Mouse (Mus musculus): ENCODE data around the gene Olfr24. TPM values are rescaled to one million over a fixed set of nuclear protein-coding genes. Genes with fewer than 3 reads are reported as not detected.
"Not testable (repeated sequence)": the region's sequence is repeated elsewhere in the genome, so short reads cannot be mapped to it uniquely, and the experiment has no call there.

The Olfr24 gene
- not detected for total RNA-seq (2021)

DNA sequence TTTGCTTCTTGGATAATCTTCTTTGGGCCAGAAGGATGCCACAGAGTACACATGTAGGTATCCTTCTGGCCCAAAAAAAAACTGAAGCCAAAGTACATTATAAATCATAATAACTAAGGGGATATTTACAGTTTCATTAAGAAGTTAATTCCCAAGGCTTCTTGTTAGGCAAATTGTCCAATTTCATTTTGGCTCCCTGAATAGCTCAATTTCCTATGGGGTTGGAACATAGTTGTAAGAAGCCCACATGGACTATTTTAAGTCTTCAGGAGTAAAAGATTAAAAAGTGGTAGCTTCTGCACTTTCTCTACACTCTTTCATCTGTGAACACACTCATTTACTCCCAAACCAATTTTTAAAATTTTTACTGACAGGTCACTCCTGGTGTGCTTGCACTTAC, at the start of gene Olfr24:
Olfr24 (minus strand) TSS at position 101 of the 400 bp plus-strand sequence.
- DNase-seq = no peak

DNA sequence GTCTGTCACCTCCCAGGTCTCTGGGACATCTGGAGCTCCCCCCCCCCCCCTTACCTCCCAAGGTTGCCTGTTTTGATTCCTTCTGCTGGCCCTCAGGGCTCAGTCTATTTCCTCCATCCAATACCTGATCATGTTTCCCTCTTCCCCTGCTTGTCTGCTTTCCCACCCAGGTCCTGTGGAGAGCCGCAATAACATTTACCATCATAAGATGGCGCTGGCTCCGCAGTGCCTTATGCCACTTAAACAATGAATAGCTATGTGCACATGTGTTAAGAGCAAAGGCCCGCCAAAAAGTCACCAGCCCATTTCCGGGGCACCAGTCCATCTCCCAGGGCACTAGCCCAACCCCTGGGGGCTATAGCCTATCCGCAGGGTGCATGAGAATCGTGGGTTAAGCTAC, 21.5 kb upstream of the Olfr24 start:
- DNase-seq = no peak

DNA sequence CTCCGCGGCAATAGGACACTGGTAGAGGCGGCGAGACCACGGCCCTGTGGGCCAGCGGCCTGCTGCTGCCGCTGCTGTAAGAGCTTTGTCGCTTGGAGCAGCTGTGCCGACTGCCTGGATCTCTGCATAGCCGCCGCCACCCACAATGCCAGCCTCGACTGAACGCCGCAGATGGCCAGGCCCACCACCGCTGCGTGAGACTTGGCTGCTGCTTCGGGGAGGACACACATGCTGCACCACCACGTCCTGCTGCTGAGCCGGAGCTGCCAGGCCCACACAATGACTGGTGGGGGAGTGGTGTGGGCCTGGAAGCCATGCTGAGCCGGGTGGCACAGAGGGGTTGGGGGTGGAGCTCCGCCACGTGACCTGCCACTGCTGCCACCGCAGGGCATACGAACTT, 15.7 kb upstream of the Olfr24 start:
- no peak for DNase-seq

DNA sequence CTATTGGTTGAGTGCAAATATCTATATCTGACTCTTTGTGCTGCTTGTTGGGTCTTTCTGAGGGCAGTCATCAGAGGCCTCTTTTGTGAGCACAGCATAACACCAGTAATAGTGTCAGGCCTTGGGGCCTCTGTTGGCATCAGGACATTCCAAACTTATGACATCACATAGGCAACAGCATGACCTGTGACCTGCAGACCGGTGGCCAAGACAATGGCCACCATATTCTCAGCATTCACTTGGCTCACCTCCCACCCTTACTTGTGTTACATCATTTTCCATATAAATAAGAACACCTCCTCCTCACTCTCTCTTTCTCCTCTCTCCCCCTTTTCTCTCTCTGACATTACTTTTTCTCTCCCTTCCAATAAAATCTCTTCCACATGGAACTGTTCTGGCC, 15.2 kb upstream of the Olfr24 start:
- DNase-seq = no peak

DNA sequence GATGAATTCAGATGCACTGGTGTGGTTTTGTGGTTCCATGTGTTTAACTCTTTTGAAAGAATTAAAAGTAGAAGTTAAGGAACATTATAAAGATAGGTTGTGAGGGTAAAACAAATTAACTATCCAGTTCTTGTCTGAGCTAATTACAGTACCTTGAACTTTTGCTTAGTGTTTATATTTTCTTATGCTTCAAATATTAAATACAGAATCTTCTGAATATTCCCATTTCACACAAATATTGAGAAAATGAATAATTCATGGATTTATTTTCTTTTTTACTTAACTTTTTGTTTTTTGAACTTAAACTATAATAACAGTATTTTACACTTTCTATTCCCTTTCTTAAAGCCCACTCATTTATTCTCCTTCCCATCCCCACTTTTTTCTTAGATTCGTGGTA, 8.2 kb downstream of the Olfr24 start:
- no peak for DNase-seq

DNA sequence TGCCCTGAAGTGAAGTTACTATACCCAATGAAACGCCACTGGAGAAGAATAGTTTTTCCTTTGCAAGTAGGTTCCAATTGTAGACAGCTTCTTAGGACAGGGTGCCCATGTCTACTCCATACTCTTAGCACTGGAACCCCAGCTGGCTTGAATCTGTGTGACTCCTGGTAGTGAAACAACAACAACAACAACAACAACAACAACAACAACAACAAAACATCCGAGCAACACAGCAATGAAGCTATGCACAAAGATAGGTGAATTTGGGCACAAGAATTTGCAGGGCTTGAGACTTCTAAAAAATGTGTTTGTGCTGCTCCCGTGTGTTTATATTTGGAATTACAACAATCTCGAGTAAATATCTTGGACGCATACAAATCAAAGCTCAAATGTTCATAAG, 19.2 kb downstream of the Olfr24 start:
- no peak for DNase-seq

DNA sequence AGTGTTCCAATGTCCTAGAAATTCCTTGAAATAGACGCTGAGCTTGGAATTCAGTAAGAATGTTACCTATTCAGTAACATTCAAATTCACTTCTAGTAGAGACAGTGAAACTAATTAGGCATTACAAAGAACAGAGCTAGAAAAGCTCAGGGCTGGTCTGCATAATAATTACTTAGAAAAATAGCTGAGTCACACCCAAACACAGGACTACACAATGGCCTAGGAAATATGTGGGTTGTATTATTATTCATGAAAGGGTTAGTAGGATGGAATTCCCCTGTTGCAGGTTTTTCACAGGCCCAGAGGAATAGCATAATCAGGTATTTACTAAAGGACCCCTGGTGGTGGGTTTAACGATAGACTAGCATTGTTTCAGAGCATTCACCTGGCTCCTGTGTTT, 29.6 kb downstream of the Olfr24 start:
- not testable (repeated sequence) for DNase-seq

DNA sequence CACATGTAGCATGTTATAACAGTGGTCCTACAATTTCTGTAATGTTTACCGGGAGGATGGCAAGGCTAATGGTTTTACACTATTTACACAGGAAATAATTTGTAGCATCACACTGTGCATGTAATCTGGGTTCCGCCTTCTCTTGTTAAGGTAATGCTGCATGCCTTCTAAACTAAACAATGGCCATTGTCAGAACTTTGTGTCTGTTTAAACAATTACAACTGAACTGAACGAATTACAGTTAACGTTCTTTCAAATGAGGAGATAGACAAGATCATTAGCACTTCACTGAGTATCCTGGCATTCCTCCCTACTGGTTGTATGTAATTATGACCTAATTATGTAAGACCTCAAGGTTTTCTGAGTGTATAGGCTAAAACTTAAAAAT, 41.1 kb downstream of the Olfr24 start:
- DNase-seq = no peak

DNA sequence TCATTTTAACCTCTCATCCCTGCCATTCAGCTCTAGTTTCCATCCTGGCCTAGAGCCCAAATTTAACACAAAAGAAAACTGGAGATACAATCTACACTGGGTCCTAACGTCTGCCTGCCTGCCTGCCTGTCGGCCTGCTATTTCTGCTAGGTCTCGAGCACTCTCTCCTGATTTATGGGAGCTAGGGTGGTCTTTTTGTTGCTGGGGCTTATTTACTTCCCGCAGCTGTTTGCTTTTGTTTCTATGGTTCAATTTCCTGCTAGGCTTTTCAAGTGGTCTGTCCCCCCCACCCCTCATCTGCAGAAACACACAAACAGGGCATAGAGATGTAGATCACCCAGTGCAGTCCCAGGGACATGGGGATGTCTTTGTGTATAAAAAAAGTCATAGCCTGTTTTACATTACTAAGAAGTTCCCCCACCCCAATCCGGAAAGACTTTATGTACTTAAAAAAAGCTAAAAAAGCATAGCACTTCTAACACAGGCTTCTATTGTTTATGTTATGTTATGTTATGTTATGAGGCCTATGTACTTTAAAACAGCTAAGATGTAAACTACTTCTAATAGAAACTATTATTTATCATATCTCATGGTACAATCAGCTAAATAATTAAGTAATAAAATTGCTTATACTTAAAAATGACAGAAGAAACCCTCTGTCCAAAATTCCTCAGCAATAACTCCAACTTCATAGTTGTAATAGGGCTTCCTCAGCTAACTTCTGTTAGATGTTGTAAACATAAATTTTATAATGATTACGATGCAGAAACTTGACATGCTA, 41.7 kb downstream of the Olfr24 start:
- no peak for DNase-seq

DNA sequence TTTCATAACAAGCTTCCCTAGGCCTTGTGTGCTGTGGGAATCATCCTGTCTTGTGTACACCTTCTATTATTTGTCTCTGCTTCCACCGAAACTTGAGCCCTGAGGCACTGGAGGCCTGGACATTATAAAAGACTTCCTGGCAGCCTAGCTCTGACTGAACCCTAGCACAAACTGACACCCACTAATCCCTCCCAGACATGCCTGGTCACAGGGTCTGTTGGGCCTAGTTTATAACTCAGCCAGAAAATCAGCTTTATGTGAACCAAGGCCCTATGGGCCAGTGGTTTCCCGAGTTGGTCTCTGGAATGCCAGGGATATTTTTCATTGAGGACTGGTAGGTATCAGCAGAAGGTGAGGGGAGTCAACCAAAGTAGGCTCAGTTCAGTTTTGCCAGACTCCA, 42.8 kb downstream of the Olfr24 start:
- no peak for DNase-seq

DNA sequence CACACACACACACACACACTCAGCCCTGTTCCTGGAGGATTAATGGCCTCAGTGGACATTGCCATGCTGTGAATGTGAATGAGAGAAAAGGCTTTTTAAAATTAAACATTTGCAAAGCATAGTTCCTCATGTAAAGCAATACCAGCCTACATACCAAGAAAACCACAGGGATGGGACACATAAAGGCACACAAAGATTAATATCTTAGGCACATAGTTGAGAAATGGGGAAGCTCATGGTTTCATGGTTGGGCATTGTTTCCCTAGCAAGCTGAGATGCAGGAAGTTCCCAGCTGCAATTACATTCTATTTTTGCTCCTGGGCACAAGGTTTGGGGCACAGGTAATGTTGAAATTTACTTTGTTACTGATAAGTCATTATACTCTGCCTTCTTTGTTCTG, 58.2 kb downstream of the Olfr24 start:
- DNase-seq = no peak

Other genes starting within 250 kb of the Olfr24 start
- gene Muc16, start 89.5 kb downstream of the Olfr24 start, total RNA-seq (2021) = 1 to 10 TPM; 8.8 to 8.9 TPM
- not detected for gene Olfr828, start 55.5 kb upstream of the Olfr24 start, total RNA-seq (2021)
- not detected for gene Olfr829, start 90.9 kb upstream of the Olfr24 start, total RNA-seq (2021)
- gene Olfr830, start 110.7 kb upstream of the Olfr24 start, total RNA-seq (2021) = not detected
- gene Olfr832, start 173.1 kb upstream of the Olfr24 start, total RNA-seq (2021) = not detected
- not detected for gene Olfr834, start 224.0 kb upstream of the Olfr24 start, total RNA-seq (2021)